Mouse (Mus musculus): Measurements from ENCODE around the gene Kpna7. TPM values are rescaled to one million over a fixed set of nuclear protein-coding genes. Genes with fewer than 3 reads are reported as not detected.
A peak's percentile ranks its signal among the peaks of the same experiment; 100 is the strongest.
"Not testable (repeated sequence)": the region's sequence is repeated elsewhere in the genome, so short reads cannot be mapped to it uniquely, and the experiment has no call there.

Gene Kpna7
- polyA plus RNA-seq, 1 experiment from 2014 or later: not detected

- no peak for DNase-seq (ENCODE audit: low spot score)
- no peaks in the 10 kb centered on the region for H3K27me3 ChIP-seq (replicated peaks; ENCODE audit: control insufficient read depth, insufficient read depth, low read length)
- H3K4me2 ChIP-seq (ENCODE audit: low read length): no peak overlapping the region
- H3K9me3 ChIP-seq (ENCODE audit: control insufficient read depth, low read length): no peaks in the 10 kb centered on the region
- H3K36me3 ChIP-seq (ENCODE audit: control insufficient read depth, insufficient read depth, low read length): no peaks in the 10 kb centered on the region
- ATAC-seq (replicated peaks; ENCODE audit: low FRiP score, low TSS enrichment, low read depth): no peak
- 50% methylated on average over 6 of the region's 6 CpGs for WGBS
- H3K4me1 ChIP-seq (replicated peaks; ENCODE audit: control insufficient read depth, insufficient read depth, low read length): no peaks in the 10 kb centered on the region
- H3K9ac ChIP-seq (ENCODE audit: low read length): no peak overlapping the region
- no peak overlapping the region for H3K27ac ChIP-seq (ENCODE audit: low read depth)
- no peak overlapping the region for H3K4me3 ChIP-seq (ENCODE audit: low read depth, low read length)
Measured at GRCm38 (mm10) chr5:145071342-145071741, 12.5 kb downstream of the Kpna7 start.

DNA sequence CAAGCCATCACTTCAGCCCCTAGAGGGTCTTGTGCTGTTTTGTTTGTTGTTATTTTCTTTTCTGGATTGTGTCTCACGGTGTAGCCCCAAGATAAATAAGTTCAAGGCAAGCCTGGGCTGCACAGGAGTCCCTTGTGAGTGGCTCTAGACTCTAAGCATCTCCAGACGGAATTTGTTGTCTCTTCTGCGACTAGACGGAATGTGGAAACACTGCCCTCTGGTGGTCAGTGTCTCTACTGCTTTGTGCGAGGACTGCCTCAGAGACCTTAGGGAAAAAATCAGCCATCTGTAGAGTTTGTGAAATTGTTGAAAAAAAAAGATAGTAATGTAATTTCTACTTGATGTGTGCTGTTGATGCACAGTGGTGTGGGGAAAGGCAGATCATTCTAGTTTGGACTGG lies 14.1 kb downstream of the Kpna7 start:
- no peak overlapping the region for H3K27ac ChIP-seq (ENCODE audit: low read depth)
- H3K4me1 ChIP-seq (replicated peaks; ENCODE audit: control insufficient read depth, insufficient read depth, low read length): no peaks in the 10 kb centered on the region
- WGBS: 1% methylated on average over 5 of the region's 5 CpGs
- no peak overlapping the region for H3K9ac ChIP-seq (ENCODE audit: low read length)
- no peak overlapping the region for H3K4me3 ChIP-seq (ENCODE audit: low read depth, low read length)
- H3K27me3 ChIP-seq (replicated peaks; ENCODE audit: control insufficient read depth, insufficient read depth, low read length): no peaks in the 10 kb centered on the region
- DNase-seq (ENCODE audit: low spot score) (peak; percentile 85), ATAC-seq (replicated peaks; ENCODE audit: low FRiP score, low TSS enrichment, low read depth) (peak; percentile 55; the same call in 1 of the 2 replicates)
- H3K9me3 ChIP-seq (ENCODE audit: control insufficient read depth, low read length): no peaks in the 10 kb centered on the region
- no peaks in the 10 kb centered on the region for H3K36me3 ChIP-seq (ENCODE audit: control insufficient read depth, insufficient read depth, low read length)
- H3K4me2 ChIP-seq (ENCODE audit: low read length): no peak overlapping the region

- no peaks in the 10 kb centered on the region for H3K4me1 ChIP-seq (replicated peaks; ENCODE audit: control insufficient read depth, insufficient read depth, low read length)
- DNase-seq (ENCODE audit: low spot score) (no peak), ATAC-seq (replicated peaks; ENCODE audit: low FRiP score, low TSS enrichment, low read depth) (no peak)
- no peaks in the 10 kb centered on the region for H3K27me3 ChIP-seq (replicated peaks; ENCODE audit: control insufficient read depth, insufficient read depth, low read length)
- H3K36me3 ChIP-seq (ENCODE audit: control insufficient read depth, insufficient read depth, low read length): no peaks in the 10 kb centered on the region
- WGBS: 58% methylated on average over 3 of the region's 3 CpGs
- H3K27ac ChIP-seq (ENCODE audit: low read depth): no peak overlapping the region
- H3K4me2 ChIP-seq (ENCODE audit: low read length): no peak overlapping the region
- H3K9me3 ChIP-seq (ENCODE audit: control insufficient read depth, low read length): no peaks in the 10 kb centered on the region
- H3K9ac ChIP-seq (ENCODE audit: low read length): no peak overlapping the region
- H3K4me3 ChIP-seq (ENCODE audit: low read depth, low read length): no peak overlapping the region
Measured at GRCm38 (mm10) chr5:145068863-145069262, 15.0 kb downstream of the Kpna7 start.

- WGBS: 85% methylated on average over 1 of the region's 1 CpGs
- Histone ChIP-seq H3K4me2 (ENCODE audit: low read length) (no peak overlapping the region), H3K4me3 (ENCODE audit: low read depth, low read length) (no peak overlapping the region), H3K9me3 (ENCODE audit: control insufficient read depth, low read length) (no peaks in the 10 kb centered on the region), H3K27ac (ENCODE audit: low read depth) (no peak overlapping the region), H3K9ac (ENCODE audit: low read length) (no peak overlapping the region), H3K27me3 (replicated peaks; ENCODE audit: control insufficient read depth, insufficient read depth, low read length) (no peaks in the 10 kb centered on the region), H3K36me3 (ENCODE audit: control insufficient read depth, insufficient read depth, low read length) (no peaks in the 10 kb centered on the region), H3K4me1 (replicated peaks; ENCODE audit: control insufficient read depth, insufficient read depth, low read length) (no peaks in the 10 kb centered on the region)
- no peak for ATAC-seq (replicated peaks; ENCODE audit: low FRiP score, low TSS enrichment, low read depth)
- DNase-seq (ENCODE audit: low spot score): no peak
Measured at GRCm38 (mm10) chr5:145064765-145065340, 19.0 kb downstream of the Kpna7 start.

GRCm38 (mm10) chr5:145059524-145059923 lies 24.3 kb downstream of the Kpna7 start:
- H3K36me3 ChIP-seq (ENCODE audit: control insufficient read depth, insufficient read depth, low read length): no peaks in the 10 kb centered on the region
- WGBS: 75% methylated on average over 2 of the region's 2 CpGs
- H3K27ac ChIP-seq (ENCODE audit: low read depth): no peak overlapping the region
- no peaks in the 10 kb centered on the region for H3K9me3 ChIP-seq (ENCODE audit: control insufficient read depth, low read length)
- H3K4me2 ChIP-seq (ENCODE audit: low read length): no peak overlapping the region
- no peaks in the 10 kb centered on the region for H3K4me1 ChIP-seq (replicated peaks; ENCODE audit: control insufficient read depth, insufficient read depth, low read length)
- ATAC-seq (replicated peaks; ENCODE audit: low FRiP score, low TSS enrichment, low read depth) (no peak), DNase-seq (ENCODE audit: low spot score) (no peak)
- no peak overlapping the region for H3K9ac ChIP-seq (ENCODE audit: low read length)
- H3K4me3 ChIP-seq (ENCODE audit: low read depth, low read length): no peak overlapping the region
- no peaks in the 10 kb centered on the region for H3K27me3 ChIP-seq (replicated peaks; ENCODE audit: control insufficient read depth, insufficient read depth, low read length)

DNA sequence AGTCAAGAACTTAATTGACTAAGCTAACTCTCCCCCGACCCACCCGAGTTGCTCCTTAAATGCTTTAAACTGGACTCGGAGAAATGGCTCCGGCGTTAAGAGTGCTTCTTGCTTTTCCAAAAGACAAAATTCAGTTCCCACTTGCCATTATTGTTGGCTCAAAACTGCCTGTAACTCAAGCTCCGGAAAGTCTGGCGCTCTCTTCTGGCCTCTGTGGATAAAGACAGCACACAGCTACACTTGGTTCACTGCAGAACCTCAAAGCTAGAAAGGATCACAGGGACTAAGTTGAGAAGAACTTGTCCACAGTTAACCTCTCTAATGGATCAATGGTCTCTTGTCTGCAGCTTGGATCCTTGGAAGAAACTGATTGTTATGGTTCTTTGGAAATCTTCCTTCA lies 25.1 kb downstream of the Kpna7 start:
- no peak overlapping the region for H3K4me3 ChIP-seq (ENCODE audit: low read depth, low read length)
- WGBS: 86% methylated on average over 7 of the region's 7 CpGs
- DNase-seq (ENCODE audit: low spot score) (no peak), ATAC-seq (replicated peaks; ENCODE audit: low FRiP score, low TSS enrichment, low read depth) (no peak)
- no peaks in the 10 kb centered on the region for H3K9me3 ChIP-seq (ENCODE audit: control insufficient read depth, low read length)
- no peak overlapping the region for H3K27ac ChIP-seq (ENCODE audit: low read depth)
- no peaks in the 10 kb centered on the region for H3K27me3 ChIP-seq (replicated peaks; ENCODE audit: control insufficient read depth, insufficient read depth, low read length)
- no peak overlapping the region for H3K4me2 ChIP-seq (ENCODE audit: low read length)
- no peak overlapping the region for H3K9ac ChIP-seq (ENCODE audit: low read length)
- no peaks in the 10 kb centered on the region for H3K36me3 ChIP-seq (ENCODE audit: control insufficient read depth, insufficient read depth, low read length)
- H3K4me1 ChIP-seq (replicated peaks; ENCODE audit: control insufficient read depth, insufficient read depth, low read length): no peaks in the 10 kb centered on the region

DNA sequence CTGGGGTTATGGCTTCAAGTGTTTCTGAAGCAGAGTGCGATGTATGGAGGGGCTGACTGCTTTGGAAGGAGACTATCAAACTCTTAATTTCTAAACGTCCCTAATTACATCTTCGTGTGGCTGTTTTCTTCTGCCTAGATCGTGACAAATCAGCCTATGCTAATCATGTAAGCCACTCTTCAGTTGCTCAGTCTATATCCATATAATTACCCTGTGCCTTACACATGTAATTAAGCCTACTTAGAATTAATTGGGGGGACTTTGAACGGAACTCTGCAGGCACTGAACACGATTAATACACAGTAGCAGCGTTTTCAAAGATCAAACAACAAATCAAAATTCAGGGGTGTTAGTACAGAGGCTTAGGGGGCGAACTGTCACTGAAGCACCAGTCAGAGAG lies 25.9 kb downstream of the Kpna7 start:
- Histone ChIP-seq H3K27ac (ENCODE audit: low read depth) (no peak overlapping the region), H3K9me3 (ENCODE audit: control insufficient read depth, low read length) (no peaks in the 10 kb centered on the region), H3K4me3 (ENCODE audit: low read depth, low read length) (no peak overlapping the region), H3K4me1 (replicated peaks; ENCODE audit: control insufficient read depth, insufficient read depth, low read length) (no peaks in the 10 kb centered on the region), H3K4me2 (ENCODE audit: low read length) (no peak overlapping the region), H3K9ac (ENCODE audit: low read length) (no peak overlapping the region), H3K27me3 (replicated peaks; ENCODE audit: control insufficient read depth, insufficient read depth, low read length) (no peaks in the 10 kb centered on the region), H3K36me3 (ENCODE audit: control insufficient read depth, insufficient read depth, low read length) (no peaks in the 10 kb centered on the region)
- DNase-seq (ENCODE audit: low spot score) (no peak), ATAC-seq (replicated peaks; ENCODE audit: low FRiP score, low TSS enrichment, low read depth) (no peak)
- WGBS: 80% methylated on average over 8 of the region's 8 CpGs

GRCm38 (mm10) chr5:145054187-145054586 lies 29.6 kb downstream of the Kpna7 start:
- not testable (repeated sequence) for H3K4me3 ChIP-seq (ENCODE audit: low read depth, low read length); ATAC-seq (replicated peaks; ENCODE audit: low FRiP score, low TSS enrichment, low read depth)

GRCm38 (mm10) chr5:145042690-145043089 lies 41.1 kb downstream of the Kpna7 start, which contains the start of gene 1700018F24Rik:
Gene 1700018F24Rik, plus strand, starts transcription at chr5:145042990.
- not testable (repeated sequence) for H3K4me2 ChIP-seq (ENCODE audit: low read length); H3K4me3 ChIP-seq (ENCODE audit: low read depth, low read length); DNase-seq (ENCODE audit: low spot score); H3K27me3 ChIP-seq (replicated peaks; ENCODE audit: control insufficient read depth, insufficient read depth, low read length); H3K9ac ChIP-seq (ENCODE audit: low read length); H3K9me3 ChIP-seq (ENCODE audit: control insufficient read depth, low read length); H3K27ac ChIP-seq (ENCODE audit: low read depth); ATAC-seq (replicated peaks; ENCODE audit: low FRiP score, low TSS enrichment, low read depth); H3K4me1 ChIP-seq (replicated peaks; ENCODE audit: control insufficient read depth, insufficient read depth, low read length); H3K36me3 ChIP-seq (ENCODE audit: control insufficient read depth, insufficient read depth, low read length)
- 57% methylated on average over 3 of the region's 3 CpGs for WGBS

More at GRCm38 (mm10) chr5:145054187-145054586, 29.6 kb downstream of the Kpna7 start:
- not testable (repeated sequence) for H3K27me3 ChIP-seq (replicated peaks; ENCODE audit: control insufficient read depth, insufficient read depth, low read length); DNase-seq (ENCODE audit: low spot score); H3K9ac ChIP-seq (ENCODE audit: low read length); H3K36me3 ChIP-seq (ENCODE audit: control insufficient read depth, insufficient read depth, low read length); H3K27ac ChIP-seq (ENCODE audit: low read depth); H3K9me3 ChIP-seq (ENCODE audit: control insufficient read depth, low read length); H3K4me2 ChIP-seq (ENCODE audit: low read length); H3K4me1 ChIP-seq (replicated peaks; ENCODE audit: control insufficient read depth, insufficient read depth, low read length)
- 53% methylated on average over 3 of the region's 3 CpGs for WGBS
